Mouse (Mus musculus) kidney, embryonic 15.5 days (tissue): ENCODE measurements around the gene Sh2d6. TPM values are rescaled to one million over a fixed set of nuclear protein-coding genes. Genes with fewer than 3 reads are reported as not detected.

Experiments used
- ATAC-seq: fragments of 200-750 bp; cut with Nextera tagmentation; replicated peaks from 2 replicates; pipeline ENCODE4 v1.8.0; 2017; ENCODE audit warnings: moderate TSS enrichment; ENCODE audit not compliant: low FRiP score
- H3K27ac ChIP-seq: fragments of 300-500 bp; sonication (generic); 2 replicates; pipeline ENCODE4 v1.5.1; 2015; ENCODE audit warnings: mild to moderate bottlenecking, inconsistent platforms
- H3K27me3 ChIP-seq: fragments of 300-500 bp; sonication (generic); 2 replicates; pipeline ENCODE4 v1.6.1; 2015; ENCODE audit warnings: inconsistent platforms
- H3K36me3 ChIP-seq: fragments of 300-500 bp; sonication (generic); 2 replicates; pipeline ENCODE4 v1.6.1; 2015; ENCODE audit warnings: inconsistent platforms
- H3K4me1 ChIP-seq: fragments of 300-500 bp; sonication (generic); 2 replicates; pipeline ENCODE4 v1.6.1; 2015; ENCODE audit warnings: inconsistent platforms
- H3K4me2 ChIP-seq: fragments of 300-500 bp; sonication (generic); 2 replicates; pipeline ENCODE4 v1.6.1; 2015; ENCODE audit warnings: moderate library complexity, mild to moderate bottlenecking, inconsistent platforms
- H3K4me3 ChIP-seq: fragments of 300-500 bp; sonication (generic); replicated peaks from 2 replicates; pipeline ENCODE4 v1.5.1; 2015; ENCODE audit warnings: mild to moderate bottlenecking, inconsistent platforms
- H3K9ac ChIP-seq: fragments of 300-500 bp; sonication (generic); 2 replicates; pipeline ENCODE4 v1.6.1; 2015; ENCODE audit warnings: mild to moderate bottlenecking, inconsistent platforms
- H3K9me3 ChIP-seq: fragments of 300-500 bp; sonication (generic); replicated peaks from 2 replicates; pipeline ENCODE4 v1.6.1; 2016; ENCODE audit warnings: inconsistent platforms
- WGBS: fragments of 180-500 bp; shearing (Covaris S2); methylation state at CpG from one replicate; pipeline ENCODE4 v1.1.7; 2015; ENCODE audit warnings: mixed read lengths; 5-methylcytosine and 5-hydroxymethylcytosine counted together
- polyA plus RNA-seq: library from polyadenylated mRNA; unstranded; fragments of >200 nt; fragmentation: Nextera tagmentation; extraction: Ambion mirVana; gene quantifications from 2 replicates; pipeline ENCODE4 v1.2.1, GENCODE M21; 2015

Gene Sh2d6
- polyA plus RNA-seq, 1 experiment from 2014 or later, result 0.14 TPM

GRCm38 (mm10) chr6:72550025-72550424 lies 28.5 kb upstream of the Sh2d6 start:
- H3K4me2 ChIP-seq, result no peak overlapping the region
- no peak for ATAC-seq
- WGBS, result 57% methylated on average over 6 of the region's 6 CpGs
- no peaks in the 10 kb centered on the region for H3K27me3 ChIP-seq
- H3K27ac ChIP-seq, result peak overlapping the region; percentile 18; the same call in 1 of the 2 replicates
- no peaks in the 10 kb centered on the region for H3K36me3 ChIP-seq
- no peak overlapping the region for H3K9ac ChIP-seq
- no peaks in the 10 kb centered on the region for H3K9me3 ChIP-seq
- peaks cover 43% of the 10 kb centered on the region for H3K4me1 ChIP-seq
- no peak overlapping the region for H3K4me3 ChIP-seq

- no peak overlapping the region for H3K9ac ChIP-seq
- no peak for ATAC-seq
- H3K27me3 ChIP-seq, result no peaks in the 10 kb centered on the region
- H3K4me1 ChIP-seq, result peaks cover 51% of the 10 kb centered on the region
- no peak overlapping the region for H3K4me2 ChIP-seq
- no peaks in the 10 kb centered on the region for H3K9me3 ChIP-seq
- H3K27ac ChIP-seq, result no peak overlapping the region
- 60% methylated on average over 9 of the region's 9 CpGs for whole genome bisulfite sequencing
- no peaks in the 10 kb centered on the region for H3K36me3 ChIP-seq
- H3K4me3 ChIP-seq, result no peak overlapping the region
Observed at GRCm38 (mm10) chr6:72549041-72549580, 27.6 kb upstream of the Sh2d6 start.

GRCm38 (mm10) chr6:72547862-72548261 lies 26.4 kb upstream of the Sh2d6 start:
- H3K4me3 ChIP-seq, result no peak overlapping the region
- 85% methylated on average over 3 of the region's 3 CpGs for WGBS
- H3K36me3 ChIP-seq, result no peaks in the 10 kb centered on the region
- H3K9me3 ChIP-seq, result no peaks in the 10 kb centered on the region
- no peaks in the 10 kb centered on the region for H3K27me3 ChIP-seq
- H3K9ac ChIP-seq, result no peak overlapping the region
- ATAC-seq, result no peak
- H3K4me1 ChIP-seq, result peaks cover 45% of the 10 kb centered on the region
- H3K4me2 ChIP-seq, result no peak overlapping the region
- H3K27ac ChIP-seq, result no peak overlapping the region

GRCm38 (mm10) chr6:72547121-72547520 lies 25.6 kb upstream of the Sh2d6 start:
- no peaks in the 10 kb centered on the region for H3K9me3 ChIP-seq
- H3K9ac ChIP-seq, result no peak overlapping the region
- 96% methylated on average over 2 of the region's 2 CpGs for WGBS
- no peak overlapping the region for H3K4me3 ChIP-seq
- no peaks in the 10 kb centered on the region for H3K36me3 ChIP-seq
- H3K27ac ChIP-seq, result no peak overlapping the region
- H3K4me2 ChIP-seq, result no peak overlapping the region
- no peaks in the 10 kb centered on the region for H3K27me3 ChIP-seq
- no peak for ATAC-seq
- H3K4me1 ChIP-seq, result peaks cover 38% of the 10 kb centered on the region

- Histone ChIP-seq H3K9ac (no peak overlapping the region), H3K36me3 (no peaks in the 10 kb centered on the region), H3K4me2 (peak overlapping the region; percentile 13; the same call in 1 of the 2 replicates), H3K4me1 (peaks cover 28% of the 10 kb centered on the region), H3K4me3 (no peak overlapping the region), H3K27ac (no peak overlapping the region), H3K27me3 (no peaks in the 10 kb centered on the region), H3K9me3 (no peaks in the 10 kb centered on the region)
- WGBS, result 58% methylated on average over 7 of the region's 7 CpGs
- ATAC-seq, result no peak
Observed at GRCm38 (mm10) chr6:72545377-72545776, 23.9 kb upstream of the Sh2d6 start.

- WGBS, result 10% methylated on average over 23 of the region's 23 CpGs
- Histone ChIP-seq H3K27me3 (no peaks in the 10 kb centered on the region), H3K9me3 (no peaks in the 10 kb centered on the region), H3K4me2 (peak within 1 kb of the TSS; percentile 59), H3K36me3 (no peaks in the 10 kb centered on the region), H3K27ac (peak within 1 kb of the TSS; percentile 77), H3K4me1 (peaks cover 23% of the 10 kb centered on the region), H3K9ac (peak within 1 kb of the TSS; percentile 50; the same call in 1 of the 2 replicates), H3K4me3 (peak within 1 kb of the TSS; percentile 39)
- ATAC-seq, result 0 out of 2 replicates have a peak, but pooled peaks have one; percentile 45
Observed at GRCm38 (mm10) chr6:72544283-72544987, 22.9 kb upstream of the Sh2d6 start, which contains the start of gene Capg. TSS of gene Capg (plus strand) at chr6:72544391.

GRCm38 (mm10) chr6:72543265-72543850 lies 21.9 kb upstream of the Sh2d6 start:
- H3K27ac ChIP-seq, result peak overlapping the region; percentile 77; the same call in 1 of the 2 replicates
- H3K9ac ChIP-seq, result no peak overlapping the region
- WGBS, result 78% methylated on average over 12 of the region's 12 CpGs
- H3K27me3 ChIP-seq, result no peaks in the 10 kb centered on the region
- H3K9me3 ChIP-seq, result no peaks in the 10 kb centered on the region
- H3K36me3 ChIP-seq, result no peaks in the 10 kb centered on the region
- H3K4me1 ChIP-seq, result peaks cover 20% of the 10 kb centered on the region
- H3K4me3 ChIP-seq, result no peak overlapping the region
- H3K4me2 ChIP-seq, result no peak overlapping the region
- ATAC-seq, result no peak

- peak; percentile 96 for ATAC-seq
- H3K27me3 ChIP-seq, result no peaks in the 10 kb centered on the region
- no peak overlapping the region for H3K27ac ChIP-seq
- peaks cover 23% of the 10 kb centered on the region for H3K4me1 ChIP-seq
- peak overlapping the region; percentile 53 for H3K9ac ChIP-seq
- H3K4me3 ChIP-seq, result peak overlapping the region; percentile 53
- WGBS, result 2% methylated on average over 16 of the region's 16 CpGs
- H3K36me3 ChIP-seq, result no peaks in the 10 kb centered on the region
- H3K9me3 ChIP-seq, result no peaks in the 10 kb centered on the region
- peak overlapping the region; percentile 68 for H3K4me2 ChIP-seq
Observed at GRCm38 (mm10) chr6:72538562-72539031, 17.1 kb upstream of the Sh2d6 start.

- H3K4me2 ChIP-seq, result peak overlapping the region; percentile 68
- WGBS, result 36% methylated on average over 10 of the region's 10 CpGs
- H3K9ac ChIP-seq, result peak overlapping the region; percentile 53
- H3K36me3 ChIP-seq, result no peaks in the 10 kb centered on the region
- H3K27me3 ChIP-seq, result no peaks in the 10 kb centered on the region
- H3K9me3 ChIP-seq, result no peaks in the 10 kb centered on the region
- ATAC-seq, result no peak
- peak overlapping the region; percentile 53 for H3K4me3 ChIP-seq
- H3K27ac ChIP-seq, result no peak overlapping the region
- peaks cover 23% of the 10 kb centered on the region for H3K4me1 ChIP-seq
Observed at GRCm38 (mm10) chr6:72537998-72538500, 16.5 kb upstream of the Sh2d6 start.

- ATAC-seq, result no peak
- Histone ChIP-seq H3K9ac (no peak overlapping the region), H3K27ac (peak overlapping the region; percentile 71)
Observed at GRCm38 (mm10) chr6:72535165-72535564, 13.7 kb upstream of the Sh2d6 start.

GRCm38 (mm10) chr6:72534035-72534809 lies 12.7 kb upstream of the Sh2d6 start:
- Histone ChIP-seq H3K4me3 (no peak overlapping the region), H3K27ac (peak overlapping the region; percentile 51; the same call in 1 of the 2 replicates), H3K9me3 (no peaks in the 10 kb centered on the region), H3K36me3 (no peaks in the 10 kb centered on the region), H3K9ac (no peak overlapping the region), H3K4me2 (no peak overlapping the region), H3K27me3 (no peaks in the 10 kb centered on the region), H3K4me1 (peaks cover 26% of the 10 kb centered on the region)
- 34% methylated on average over 9 of the region's 9 CpGs for WGBS
- no peak for ATAC-seq

More at GRCm38 (mm10) chr6:72535165-72535564, 13.7 kb upstream of the Sh2d6 start:
- peak overlapping the region; percentile 50 for H3K4me2 ChIP-seq
- H3K9me3 ChIP-seq, result no peaks in the 10 kb centered on the region
- no peaks in the 10 kb centered on the region for H3K27me3 ChIP-seq
- H3K4me3 ChIP-seq, result no peak overlapping the region
- peaks cover 26% of the 10 kb centered on the region for H3K4me1 ChIP-seq
- 4% methylated on average over 9 of the region's 9 CpGs for whole genome bisulfite sequencing
- H3K36me3 ChIP-seq, result no peaks in the 10 kb centered on the region
